Mouse (Mus musculus): ENCODE measurements around the gene Nup98. TPM values are rescaled to one million over a fixed set of nuclear protein-coding genes. Genes with fewer than 3 reads are reported as not detected.
A peak's percentile ranks its signal among the peaks of the same experiment; 100 is the strongest.

The Nup98 gene
- total and polyA plus RNA-seq, 3 experiments = 25.9 to 195 (median 45.2) TPM

DNA sequence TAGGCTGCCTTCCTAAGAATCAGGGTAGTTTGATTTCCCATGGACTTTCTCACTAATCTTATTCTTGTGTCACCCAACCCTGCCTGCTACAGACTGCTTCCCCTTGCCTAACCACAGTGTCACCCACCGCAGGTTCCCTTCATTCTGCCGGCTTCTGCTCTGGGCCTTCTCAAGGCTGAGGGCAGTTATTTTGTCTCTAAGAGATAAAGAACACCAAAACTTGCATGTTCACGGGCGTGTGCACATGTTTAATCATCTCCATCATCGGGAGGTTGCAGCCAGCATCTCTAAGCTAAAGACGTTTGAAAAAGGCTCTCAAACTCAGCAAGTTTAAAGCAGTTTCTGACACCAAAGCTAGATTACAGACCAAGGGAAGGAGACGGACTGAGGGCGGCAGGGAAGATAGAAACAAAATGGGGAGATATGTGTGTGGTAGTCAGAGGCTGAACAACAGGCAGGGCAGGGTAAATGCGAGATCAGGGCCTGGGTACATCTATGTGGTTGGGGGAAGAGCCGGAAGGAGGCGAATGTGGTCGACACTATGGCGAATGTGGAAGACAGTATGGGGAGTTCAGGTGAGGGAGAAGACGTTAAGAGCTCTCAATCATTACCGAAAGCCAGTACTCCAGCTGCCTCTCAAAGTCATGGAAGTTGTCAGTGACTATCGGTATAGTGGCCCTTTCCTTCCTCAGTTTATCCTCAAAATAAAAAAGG, 38.9 kb upstream of the Nup98 start (continued):
- TF ChIP-seq BHLHE40 (IDR thresholded peaks at IDR 0.05; ENCODE audit: borderline replicate concordance, low read depth, low read length) (peak; percentile 85; the same call in 1 of the 2 replicates), GABPA (IDR thresholded peaks at IDR 0.05; ENCODE audit: low read depth, low read length) (0 out of 2 replicates have a peak, but pooled peaks have one; percentile 29), POLR2AphosphoS5 (IDR thresholded peaks at IDR 0.05; ENCODE audit: borderline replicate concordance, low read depth, low read length) (no peak), CTCF (IDR thresholded peaks at IDR 0.05 in 2 of 3, conservative IDR thresholded peaks at IDR 0.05 in 1 of 3; ENCODE audit: control insufficient read depth in 1 of 3, insufficient read depth in 1 of 3, low read depth in 2 of 3, low read length in 3 of 3, poor library complexity in 1 of 3, severe bottlenecking in 1 of 3) (no peak), SMC3 (IDR thresholded peaks at IDR 0.05; ENCODE audit: low read depth, low read length) (no peak), MXI1 (IDR thresholded peaks at IDR 0.05; ENCODE audit: low read depth, low read length) (peak; percentile 96), MAX (IDR thresholded peaks at IDR 0.05; ENCODE audit: low read length) (peak; percentile 81), JUND (IDR thresholded peaks at IDR 0.05; ENCODE audit: low read depth, low read length) (no peak), CHD1 (IDR thresholded peaks at IDR 0.05; ENCODE audit: low read depth, low read length) (no peak), UBTF (IDR thresholded peaks at IDR 0.05; ENCODE audit: borderline replicate concordance, insufficient read depth, low read depth, low read length) (0 out of 2 replicates have a peak, but pooled peaks have one; percentile 47), MAFK (IDR thresholded peaks at IDR 0.05; ENCODE audit: borderline replicate concordance, low read depth, low read length) (0 out of 2 replicates have a peak, but pooled peaks have one; percentile 17), NELFE (IDR thresholded peaks at IDR 0.05; ENCODE audit: low read depth, low read length) (peak; percentile 41), ZC3H11A (IDR thresholded peaks at IDR 0.05; ENCODE audit: low read depth, low read length) (no peak)

DNA sequence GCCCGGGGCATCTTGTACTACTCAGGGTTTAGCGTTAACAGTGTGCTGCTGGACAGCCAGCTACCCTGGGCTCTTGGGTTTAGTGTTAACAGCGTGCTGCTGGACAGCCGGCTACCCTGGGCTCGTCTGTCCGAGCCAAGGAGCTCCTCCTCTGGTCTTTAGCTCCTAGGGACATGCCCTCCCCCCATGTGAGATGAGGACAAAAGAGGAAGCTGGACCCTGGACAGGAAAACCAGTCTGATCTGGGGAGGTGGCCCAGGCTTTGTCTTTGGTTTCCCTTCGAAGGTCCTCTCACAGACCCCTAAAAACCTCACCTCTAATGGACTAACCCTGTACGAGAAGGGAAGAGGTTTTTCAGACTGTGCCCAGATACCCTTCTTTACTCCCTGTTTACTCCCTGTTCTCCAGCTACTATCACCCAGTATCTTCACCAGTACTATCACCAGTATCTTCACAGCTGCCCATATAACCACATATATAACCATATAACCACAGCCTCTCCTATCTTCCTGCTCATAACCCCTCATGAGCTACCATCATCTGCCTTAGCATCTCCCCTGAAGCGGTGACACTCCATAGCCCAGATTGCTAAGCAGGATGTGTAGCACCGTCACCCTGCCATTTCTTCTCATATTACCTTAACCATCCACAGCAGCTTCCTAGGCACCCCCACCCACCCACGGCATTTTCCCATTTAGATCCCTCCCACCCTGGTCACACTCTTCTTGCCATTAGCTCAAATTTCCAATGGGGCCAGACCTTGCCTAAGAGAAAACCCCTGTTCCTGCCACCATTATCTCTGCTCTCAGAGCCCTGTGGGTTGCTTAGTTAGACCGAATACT, 37.2 kb upstream of the Nup98 start:
- Histone ChIP-seq H3K27me3 (ENCODE audit: control insufficient read depth in 1 of 2, insufficient read depth in 2 of 2, low read length in 2 of 2) (no peaks in the 10 kb centered on the region), H3K9ac (ENCODE audit: control insufficient read depth, low read depth, low read length, poor library complexity, severe bottlenecking) (peak overlapping the region; percentile 97), H3K79me2 (ENCODE audit: control insufficient read depth, insufficient read depth, low read length, poor library complexity) (peaks cover 66% of the 10 kb centered on the region), H3K27ac (ENCODE audit: control insufficient read depth, low read depth, low read length) (peak overlapping the region; percentile 99), H3K4me3 (ENCODE audit: control insufficient read depth in 1 of 2, insufficient read depth in 1 of 2, low read depth in 2 of 2, low read length in 2 of 2) (peak overlapping the region; percentile 83 to 97), H3K36me3 (ENCODE audit: control insufficient read depth in 1 of 2, insufficient read depth in 2 of 2, low read length in 2 of 2) (peaks cover 0 to 61% of the 10 kb centered on the region in 2 experiments; a peak in 2 of 4 replicates), H3K4me1 (ENCODE audit: control insufficient read depth in 1 of 2, insufficient read depth in 2 of 2, low read length in 2 of 2) (peaks cover 32 to 70% of the 10 kb centered on the region in 2 experiments), H3K9me3 (replicated peaks; ENCODE audit: insufficient read depth, low read length) (no peaks in the 10 kb centered on the region)
- peak; percentile 64 for DNase-seq (ENCODE audit: low read depth, low spot score)
- TF ChIP-seq ZMIZ1 (IDR thresholded peaks at IDR 0.05; ENCODE audit: low read depth, low read length) (0 out of 2 replicates have a peak, but pooled peaks have one; percentile 15), KAT2A (conservative IDR thresholded peaks at IDR 0.05; ENCODE audit: low read depth, low read length) (no peak), MXI1 (IDR thresholded peaks at IDR 0.05; ENCODE audit: low read depth, low read length) (0 out of 2 replicates have a peak, but pooled peaks have one; percentile 4), MAFK (IDR thresholded peaks at IDR 0.05; ENCODE audit: borderline replicate concordance, low read depth, low read length) (0 out of 2 replicates have a peak, but pooled peaks have one; percentile 8), NELFE (IDR thresholded peaks at IDR 0.05; ENCODE audit: low read depth, low read length) (no peak), RAD21 (IDR thresholded peaks at IDR 0.05; ENCODE audit: low read depth, low read length) (no peak), GATA1 (IDR thresholded peaks at IDR 0.05; ENCODE audit: low read depth, low read length) (peak; percentile 71), TAL1 (IDR thresholded peaks at IDR 0.05; ENCODE audit: low read length) (peak; percentile 18), SIN3A (IDR thresholded peaks at IDR 0.05; ENCODE audit: low read length) (peak; percentile 75), RCOR1 (IDR thresholded peaks at IDR 0.05; ENCODE audit: low read depth, low read length) (peak; percentile 79), MEF2A (IDR thresholded peaks at IDR 0.05; ENCODE audit: extremely low read depth, insufficient replicate concordance, low read depth, low read length, poor library complexity, severe bottlenecking) (no peak), TBP (IDR thresholded peaks at IDR 0.05; ENCODE audit: low read depth, low read length) (0 out of 2 replicates have a peak, but pooled peaks have one; percentile 11), MAZ (IDR thresholded peaks at IDR 0.05; ENCODE audit: low read depth, low read length) (peak; percentile 20; the same call in 1 of the 2 replicates), GABPA (IDR thresholded peaks at IDR 0.05; ENCODE audit: low read depth, low read length) (no peak), USF2 (IDR thresholded peaks at IDR 0.05; ENCODE audit: borderline replicate concordance in 1 of 2, insufficient read depth in 1 of 2, low read depth in 1 of 2, low read length in 2 of 2) (no peak), EP300 (IDR thresholded peaks at IDR 0.05; ENCODE audit: low read depth in 1 of 2, low read length in 2 of 2) (peak; percentile 61 to 65), CTCF (IDR thresholded peaks at IDR 0.05 in 2 of 3, conservative IDR thresholded peaks at IDR 0.05 in 1 of 3; ENCODE audit: control insufficient read depth in 1 of 3, insufficient read depth in 1 of 3, low read depth in 2 of 3, low read length in 3 of 3, poor library complexity in 1 of 3, severe bottlenecking in 1 of 3) (no peak), MYB (IDR thresholded peaks at IDR 0.05; ENCODE audit: low read depth, low read length) (no peak), NRF1 (IDR thresholded peaks at IDR 0.05; ENCODE audit: insufficient read depth, low read depth, low read length, poor library complexity, severe bottlenecking) (no peak), JUND (IDR thresholded peaks at IDR 0.05; ENCODE audit: low read depth, low read length) (no peak), ZC3H11A (IDR thresholded peaks at IDR 0.05; ENCODE audit: low read depth, low read length) (no peak), MAX (IDR thresholded peaks at IDR 0.05; ENCODE audit: low read length) (no peak), MYC (IDR thresholded peaks at IDR 0.05; ENCODE audit: low read depth, low read length) (no peak)

Data from MEL (cell line).